Mouse (Mus musculus) adrenal gland, postnatal 10 days (tissue): ENCODE data around the gene Olfr1555-ps1. TPM values are rescaled to one million over a fixed set of nuclear protein-coding genes. Genes with fewer than 3 reads are reported as not detected.
"Not testable (repeated sequence)": the region's sequence is repeated elsewhere in the genome, so short reads cannot be mapped to it uniquely, and the experiment has no call there.

Experiments
- DNase-seq: peaks from one replicate; pipeline ENCODE4 v3.0.0; 2021; ENCODE audit warnings: mixed read lengths
- long read RNA-seq, 2 experiments: library from polyadenylated mRNA; stranded (forward); transcript quantifications; one replicate each; pipeline ENCODE4 v2.0.0; 2021
- total RNA-seq, 2 experiments: library from RNA; stranded (reverse); gene quantifications; 2 replicates each; pipeline ENCODE4 v1.2.3; 2021

The Olfr1555-ps1 gene
- total RNA-seq: not detected
- long read RNA-seq, experiment 1: 0 reads
- long read RNA-seq, experiment 2: 0 reads

GRCm38 (mm10) chr19:12170062-12170599 is at the start of gene Olfr1555-ps1:
Gene Olfr1555-ps1, minus strand, starts transcription at chr19:12170112.
- not testable (repeated sequence) for DNase-seq

DNA sequence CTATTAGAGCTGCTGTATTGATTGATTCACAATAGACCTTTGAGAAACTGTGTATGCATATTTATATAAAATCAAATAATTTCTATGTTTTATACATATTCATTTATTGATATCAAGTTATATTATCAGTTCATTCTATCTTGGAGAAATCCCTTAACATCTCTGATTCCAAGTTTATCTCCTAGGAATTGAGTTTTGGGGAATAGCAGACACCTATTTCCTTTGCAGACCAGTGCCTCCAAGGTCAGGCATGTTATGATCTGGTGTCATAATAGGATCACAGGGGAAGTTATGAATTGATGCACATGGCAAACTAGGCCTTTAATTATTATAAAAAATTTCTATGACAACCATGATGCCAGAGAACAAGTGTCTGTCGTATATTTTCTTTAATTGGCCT is 30.4 kb upstream of the Olfr1555-ps1 start, which contains the start of gene Olfr1431:
Olfr1431 (plus strand) TSS at position 301 of the 400 bp plus-strand sequence.
- no peak for DNase-seq

GRCm38 (mm10) chr19:12199076-12199475 is 29.2 kb upstream of the Olfr1555-ps1 start:
- not testable (repeated sequence) for DNase-seq

DNA sequence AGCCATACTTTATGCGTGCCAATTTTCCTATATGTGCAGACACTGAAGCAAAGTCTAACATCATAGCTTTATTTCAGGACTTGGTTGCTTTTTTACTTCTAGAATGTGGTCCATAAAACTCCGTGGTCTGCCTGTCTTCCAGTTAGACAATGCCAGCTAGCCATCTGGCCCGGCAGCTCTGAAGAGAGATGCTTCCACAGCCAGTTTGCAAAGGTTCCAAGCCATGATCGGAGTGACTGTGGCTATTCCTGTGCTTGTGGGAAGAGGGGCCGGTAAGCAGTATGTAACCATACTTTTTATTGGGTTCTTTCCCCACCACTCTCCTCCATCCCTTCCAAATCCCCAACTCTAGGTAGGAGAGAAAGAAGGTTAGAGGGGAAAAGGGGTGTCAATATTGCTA is 5.5 kb upstream of the Olfr1555-ps1 start:
- DNase-seq: not testable (repeated sequence)

- DNase-seq: no peak
Observed at GRCm38 (mm10) chr19:12145452-12145851, 24.5 kb downstream of the Olfr1555-ps1 start.

GRCm38 (mm10) chr19:12143356-12143755 is 26.6 kb downstream of the Olfr1555-ps1 start:
- DNase-seq: no peak

GRCm38 (mm10) chr19:12134289-12134688 is 35.6 kb downstream of the Olfr1555-ps1 start:
- peak; percentile 27 for DNase-seq

GRCm38 (mm10) chr19:12123103-12123502 is 46.8 kb downstream of the Olfr1555-ps1 start, which contains the start of gene Olfr76:
Gene Olfr76, minus strand, starts transcription at chr19:12123203.
- no peak for DNase-seq

GRCm38 (mm10) chr19:12116464-12116863 is 53.4 kb downstream of the Olfr1555-ps1 start:
- no peak for DNase-seq

DNA sequence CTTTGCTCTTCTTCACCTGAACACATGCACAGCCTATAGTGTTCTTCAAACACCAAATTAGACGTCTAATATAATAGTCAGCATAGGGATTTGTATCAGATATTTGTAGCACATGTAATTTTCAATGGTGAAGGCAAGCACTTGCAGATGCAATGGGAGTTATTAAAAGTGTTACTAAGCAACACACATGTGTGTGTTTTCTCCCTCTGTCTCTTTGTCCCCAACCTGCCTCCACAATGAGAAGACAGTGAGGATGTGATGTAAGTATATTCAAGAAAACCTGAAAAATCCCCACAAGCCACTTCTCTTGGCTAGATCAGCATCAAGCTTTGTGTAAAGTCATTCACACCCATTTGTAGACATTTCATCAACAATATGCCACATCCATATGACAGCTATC is 54.1 kb downstream of the Olfr1555-ps1 start, which contains the start of gene Olfr1428:
Olfr1428 (minus strand) TSS at position 101 of the 400 bp plus-strand sequence.
- no peak for DNase-seq

Other genes starting within 250 kb of the Olfr1555-ps1 start
- 10 to 100 TPM; 60.8 to 65.6 TPM for gene Osbp, start 204.2 kb downstream of the Olfr1555-ps1 start, total RNA-seq
- not detected for gene Olfr1423, start 128.8 kb downstream of the Olfr1555-ps1 start, total RNA-seq
- not detected for gene Olfr1424, start 107.4 kb downstream of the Olfr1555-ps1 start, total RNA-seq
- not detected for gene Olfr1425, start 92.4 kb downstream of the Olfr1555-ps1 start, total RNA-seq
- not detected for gene Olfr1426, start 78.1 kb downstream of the Olfr1555-ps1 start, total RNA-seq
- not detected for gene Olfr1427, start 66.8 kb downstream of the Olfr1555-ps1 start, total RNA-seq
- not detected for gene Olfr1428, start 54.2 kb downstream of the Olfr1555-ps1 start, total RNA-seq
- not detected for gene Olfr76, start 46.9 kb downstream of the Olfr1555-ps1 start, total RNA-seq
- not detected for gene Olfr1431, start 30.5 kb upstream of the Olfr1555-ps1 start, total RNA-seq
- gene Olfr1432, start 62.5 kb upstream of the Olfr1555-ps1 start, total RNA-seq: not detected
- gene Olfr262, start 71.5 kb upstream of the Olfr1555-ps1 start, total RNA-seq: not detected
- not detected for gene Olfr235, start 90.9 kb upstream of the Olfr1555-ps1 start, total RNA-seq
- gene Olfr1434, start 109.7 kb upstream of the Olfr1555-ps1 start, total RNA-seq: not detected
- gene Olfr1436, start 129.0 kb upstream of the Olfr1555-ps1 start, total RNA-seq: not detected
- gene Olfr1437, start 155.0 kb upstream of the Olfr1555-ps1 start, total RNA-seq: not detected
- gene Olfr1438-ps1, start 165.8 kb upstream of the Olfr1555-ps1 start, total RNA-seq: not detected
- not detected for gene Olfr1440, start 217.2 kb upstream of the Olfr1555-ps1 start, total RNA-seq
- gene Olfr1441, start 247.3 kb upstream of the Olfr1555-ps1 start, total RNA-seq: not detected